Mouse (Mus musculus): ENCODE measurements at regions not wholly inside any gene's neighbourhood (a gene's known extent, or its start where the extent isn't known, plus 50 kb on each side); places are given as distances from the start of the nearest gene placed in this dataset.

DNA sequence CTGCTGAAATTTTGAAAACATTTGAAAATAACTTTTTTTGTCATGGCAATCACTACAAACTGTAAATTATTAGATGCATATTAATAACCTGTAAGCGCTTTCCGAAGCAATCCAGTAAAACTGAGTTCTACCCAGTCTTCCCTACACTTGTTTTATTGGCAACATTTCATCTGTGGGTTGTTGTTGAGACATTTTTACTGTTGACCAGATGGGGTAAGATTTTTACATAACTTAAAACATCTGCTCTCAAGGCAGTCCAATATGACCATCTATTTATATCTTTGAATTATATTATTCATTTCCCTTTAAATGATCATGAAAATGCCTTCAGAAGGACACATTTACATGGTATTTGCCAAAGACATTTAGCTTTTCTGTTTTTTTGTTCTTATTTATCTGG, 520.5 kb downstream of the Olfm4 start:
- DNase-seq (ENCODE audit: low spot score), result no peak
- WGBS, result 80% methylated on average over 2 of the region's 2 CpGs
- no peak for ATAC-seq (ENCODE audit: insufficient number of reproducible peaks, low FRiP score, low TSS enrichment, low read depth)

GRCm38 (mm10) chr14:80516626-80517025, 532.7 kb downstream of the Olfm4 start:
- Histone ChIP-seq H3K9ac (ENCODE audit: low read length) (no peak overlapping the region), H3K9me3 (ENCODE audit: control insufficient read depth, low read length) (no peaks in the 10 kb centered on the region), H3K4me2 (ENCODE audit: low read depth, severe bottlenecking) (no peak overlapping the region), H3K36me3 (ENCODE audit: control insufficient read depth, insufficient read depth, low read length) (no peaks in the 10 kb centered on the region), H3K4me1 (ENCODE audit: control insufficient read depth, insufficient read depth, low read length) (no peaks in the 10 kb centered on the region), H3K27me3 (ENCODE audit: control insufficient read depth, insufficient read depth, low read length) (no peaks in the 10 kb centered on the region), H3K4me3 (ENCODE audit: low read depth, low read length) (no peak overlapping the region), H3K27ac (replicated peaks; ENCODE audit: low read depth, low read length) (no peak overlapping the region)
- ATAC-seq (ENCODE audit: insufficient number of reproducible peaks, low FRiP score, low TSS enrichment, low read depth) (no peak), DNase-seq (ENCODE audit: low spot score) (no peak)
- 96% methylated on average over 2 of the region's 2 CpGs for WGBS

More for the DNA sequence above, 520.5 kb downstream of the Olfm4 start:
- H3K4me3 ChIP-seq (ENCODE audit: low read depth, low read length), result no peak overlapping the region
- H3K27me3 ChIP-seq (ENCODE audit: control insufficient read depth, insufficient read depth, low read length), result no peaks in the 10 kb centered on the region
- H3K9me3 ChIP-seq (ENCODE audit: control insufficient read depth, low read length), result no peaks in the 10 kb centered on the region
- H3K4me2 ChIP-seq (ENCODE audit: low read depth, severe bottlenecking), result no peak overlapping the region
- H3K4me1 ChIP-seq (ENCODE audit: control insufficient read depth, insufficient read depth, low read length), result no peaks in the 10 kb centered on the region
- H3K9ac ChIP-seq (ENCODE audit: low read length), result no peak overlapping the region
- no peak overlapping the region for H3K27ac ChIP-seq (replicated peaks; ENCODE audit: low read depth, low read length)
- no peaks in the 10 kb centered on the region for H3K36me3 ChIP-seq (ENCODE audit: control insufficient read depth, insufficient read depth, low read length)

- ATAC-seq (ENCODE audit: insufficient number of reproducible peaks, low FRiP score, low TSS enrichment, low read depth) (no peak), DNase-seq (ENCODE audit: low spot score) (no peak)
- 86% methylated on average over 1 of the region's 1 CpGs for WGBS
- Histone ChIP-seq H3K4me3 (ENCODE audit: low read depth, low read length) (no peak overlapping the region), H3K36me3 (ENCODE audit: control insufficient read depth, insufficient read depth, low read length) (no peaks in the 10 kb centered on the region), H3K9me3 (ENCODE audit: control insufficient read depth, low read length) (no peaks in the 10 kb centered on the region), H3K4me2 (ENCODE audit: low read depth, severe bottlenecking) (no peak overlapping the region), H3K27ac (replicated peaks; ENCODE audit: low read depth, low read length) (no peak overlapping the region), H3K27me3 (ENCODE audit: control insufficient read depth, insufficient read depth, low read length) (no peaks in the 10 kb centered on the region), H3K9ac (ENCODE audit: low read length) (no peak overlapping the region), H3K4me1 (ENCODE audit: control insufficient read depth, insufficient read depth, low read length) (no peaks in the 10 kb centered on the region)
Observed at GRCm38 (mm10) chr14:80521216-80521615, 537.3 kb downstream of the Olfm4 start.

DNA sequence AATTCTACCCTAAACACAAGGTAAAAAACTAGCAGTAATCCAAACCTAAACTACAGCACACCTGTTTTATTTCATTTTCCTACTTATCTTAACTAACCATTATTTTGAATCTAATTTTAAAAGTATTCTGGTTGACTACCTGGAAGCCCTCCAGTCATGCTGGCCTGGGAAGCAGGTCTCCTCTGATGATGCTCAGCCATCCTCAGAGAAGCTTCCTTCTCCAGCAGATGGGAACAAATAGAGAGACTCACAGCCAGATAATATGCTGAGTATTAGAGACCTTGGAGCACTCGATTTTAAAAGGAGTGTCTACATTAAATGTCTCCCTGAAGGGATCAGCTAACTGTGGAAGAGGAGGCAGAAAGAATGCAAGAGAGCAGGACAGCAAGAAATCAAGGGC, 537.8 kb downstream of the Olfm4 start:
- H3K27me3 ChIP-seq (ENCODE audit: control insufficient read depth, insufficient read depth, low read length), result no peaks in the 10 kb centered on the region
- H3K4me1 ChIP-seq (ENCODE audit: control insufficient read depth, insufficient read depth, low read length), result no peaks in the 10 kb centered on the region
- 70% methylated on average over 1 of the region's 1 CpGs for WGBS
- no peak overlapping the region for H3K4me3 ChIP-seq (ENCODE audit: low read depth, low read length)
- no peak for ATAC-seq (ENCODE audit: insufficient number of reproducible peaks, low FRiP score, low TSS enrichment, low read depth)
- DNase-seq (ENCODE audit: low spot score), result no peak
- H3K36me3 ChIP-seq (ENCODE audit: control insufficient read depth, insufficient read depth, low read length), result no peaks in the 10 kb centered on the region
- H3K27ac ChIP-seq (replicated peaks; ENCODE audit: low read depth, low read length), result no peak overlapping the region
- H3K4me2 ChIP-seq (ENCODE audit: low read depth, severe bottlenecking), result no peak overlapping the region
- H3K9ac ChIP-seq (ENCODE audit: low read length), result no peak overlapping the region
- H3K9me3 ChIP-seq (ENCODE audit: control insufficient read depth, low read length), result no peaks in the 10 kb centered on the region

- WGBS, result 81% methylated on average over 3 of the region's 3 CpGs
- H3K4me1 ChIP-seq (ENCODE audit: control insufficient read depth, insufficient read depth, low read length), result no peaks in the 10 kb centered on the region
- no peak overlapping the region for H3K4me3 ChIP-seq (ENCODE audit: low read depth, low read length)
- H3K4me2 ChIP-seq (ENCODE audit: low read depth, severe bottlenecking), result no peak overlapping the region
- H3K27me3 ChIP-seq (ENCODE audit: control insufficient read depth, insufficient read depth, low read length), result no peaks in the 10 kb centered on the region
- no peaks in the 10 kb centered on the region for H3K36me3 ChIP-seq (ENCODE audit: control insufficient read depth, insufficient read depth, low read length)
- H3K9ac ChIP-seq (ENCODE audit: low read length), result no peak overlapping the region
- no peak overlapping the region for H3K27ac ChIP-seq (replicated peaks; ENCODE audit: low read depth, low read length)
- ATAC-seq (ENCODE audit: insufficient number of reproducible peaks, low FRiP score, low TSS enrichment, low read depth) (no peak), DNase-seq (ENCODE audit: low spot score) (no peak)
- H3K9me3 ChIP-seq (ENCODE audit: control insufficient read depth, low read length), result no peaks in the 10 kb centered on the region
Observed at GRCm38 (mm10) chr14:80522536-80522935, 538.7 kb downstream of the Olfm4 start.

GRCm38 (mm10) chr14:80528419-80529028, 544.6 kb downstream of the Olfm4 start:
- DNase-seq (ENCODE audit: low spot score), result no peak
- WGBS, result 79% methylated on average over 9 of the region's 9 CpGs
- Histone ChIP-seq H3K27ac (replicated peaks; ENCODE audit: low read depth, low read length) (no peak overlapping the region), H3K4me3 (ENCODE audit: low read depth, low read length) (no peak overlapping the region), H3K9ac (ENCODE audit: low read length) (no peak overlapping the region), H3K4me2 (ENCODE audit: low read depth, severe bottlenecking) (no peak overlapping the region), H3K4me1 (ENCODE audit: control insufficient read depth, insufficient read depth, low read length) (no peaks in the 10 kb centered on the region), H3K9me3 (ENCODE audit: control insufficient read depth, low read length) (no peaks in the 10 kb centered on the region), H3K36me3 (ENCODE audit: control insufficient read depth, insufficient read depth, low read length) (no peaks in the 10 kb centered on the region), H3K27me3 (ENCODE audit: control insufficient read depth, insufficient read depth, low read length) (no peaks in the 10 kb centered on the region)
- no peak for ATAC-seq (ENCODE audit: insufficient number of reproducible peaks, low FRiP score, low TSS enrichment, low read depth)

- peak; percentile 51; the same call in 1 of the 2 replicates for ATAC-seq (ENCODE audit: insufficient number of reproducible peaks, low FRiP score, low TSS enrichment, low read depth)
- no peak for DNase-seq (ENCODE audit: low spot score)
- no peak overlapping the region for H3K27ac ChIP-seq (replicated peaks; ENCODE audit: low read depth, low read length)
Observed at GRCm38 (mm10) chr14:80536044-80536745, 552.3 kb downstream of the Olfm4 start.

DNA sequence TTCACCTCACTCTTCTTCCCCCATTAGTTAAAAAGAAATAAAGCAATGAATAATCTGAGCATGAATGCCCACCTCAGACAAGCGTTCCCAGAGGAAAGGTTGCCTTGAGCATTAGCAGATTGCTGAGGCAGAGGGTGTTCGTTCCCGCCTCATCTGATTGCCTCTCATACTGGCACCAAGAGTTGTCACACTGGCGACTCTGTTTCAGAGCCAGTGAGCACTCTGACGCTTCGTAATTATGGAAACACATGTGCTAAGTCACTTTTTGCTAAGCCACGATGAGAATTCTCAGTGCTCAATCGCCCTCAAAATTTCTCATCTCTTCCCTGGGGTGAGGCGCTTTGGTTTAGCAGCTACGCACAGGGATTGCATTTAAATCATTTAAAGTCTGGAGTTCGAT, 576.1 kb downstream of the Olfm4 start:
- Histone ChIP-seq H3K4me2 (ENCODE audit: low read depth, severe bottlenecking) (no peak overlapping the region), H3K9me3 (ENCODE audit: control insufficient read depth, low read length) (no peaks in the 10 kb centered on the region), H3K9ac (ENCODE audit: low read length) (no peak overlapping the region), H3K4me3 (ENCODE audit: low read depth, low read length) (no peak overlapping the region), H3K27me3 (ENCODE audit: control insufficient read depth, insufficient read depth, low read length) (no peaks in the 10 kb centered on the region), H3K4me1 (ENCODE audit: control insufficient read depth, insufficient read depth, low read length) (no peaks in the 10 kb centered on the region), H3K36me3 (ENCODE audit: control insufficient read depth, insufficient read depth, low read length) (no peaks in the 10 kb centered on the region), H3K27ac (replicated peaks; ENCODE audit: low read depth, low read length) (no peak overlapping the region)
- DNase-seq (ENCODE audit: low spot score) (no peak), ATAC-seq (ENCODE audit: insufficient number of reproducible peaks, low FRiP score, low TSS enrichment, low read depth) (no peak)
- WGBS, result 83% methylated on average over 11 of the region's 11 CpGs

More at GRCm38 (mm10) chr14:80536044-80536745, 552.3 kb downstream of the Olfm4 start:
- H3K36me3 ChIP-seq (ENCODE audit: control insufficient read depth, insufficient read depth, low read length), result no peaks in the 10 kb centered on the region
- H3K4me2 ChIP-seq (ENCODE audit: low read depth, severe bottlenecking), result no peak overlapping the region
- H3K9me3 ChIP-seq (ENCODE audit: control insufficient read depth, low read length), result no peaks in the 10 kb centered on the region
- H3K27me3 ChIP-seq (ENCODE audit: control insufficient read depth, insufficient read depth, low read length), result no peaks in the 10 kb centered on the region
- H3K4me3 ChIP-seq (ENCODE audit: low read depth, low read length), result no peak overlapping the region
- WGBS, result 64% methylated on average over 7 of the region's 7 CpGs
- H3K9ac ChIP-seq (ENCODE audit: low read length), result no peak overlapping the region
- no peaks in the 10 kb centered on the region for H3K4me1 ChIP-seq (ENCODE audit: control insufficient read depth, insufficient read depth, low read length)

Data from limb, embryonic 11.5 days (tissue).